Mouse (Mus musculus) cortical plate, adult 2 months (tissue): ENCODE results near the gene Cog7. TPM values are rescaled to one million over a fixed set of nuclear protein-coding genes. Genes with fewer than 3 reads are reported as not detected.

ENCODE experiments used
- H3K27ac ChIP-seq: fragments of 200-500 bp; 2 replicates; pipeline ENCODE4 v1.5.1; 2012; ENCODE audit warnings: low read length, control low read depth, inconsistent platforms; ENCODE audit not compliant: insufficient read depth
- H3K4me1 ChIP-seq: fragments of 200-500 bp; 2 replicates; pipeline ENCODE4 v1.6.1; 2011; ENCODE audit warnings: low read length; ENCODE audit not compliant: control insufficient read depth, insufficient read depth
- H3K4me3 ChIP-seq: fragments of 200-500 bp; 2 replicates; pipeline ENCODE4 v1.5.1; 2011; ENCODE audit warnings: mild to moderate bottlenecking, low read length, control low read depth; ENCODE audit not compliant: insufficient read depth
- CTCF ChIP-seq: fragments of 200-500 bp; IDR thresholded peaks from 2 replicates; pipeline ENCODE4 v1.5.1; 2011; ENCODE audit warnings: mild to moderate bottlenecking, control low read depth, low read length; ENCODE audit not compliant: insufficient read depth; ENCODE audit errors: extremely low read depth
- POLR2A ChIP-seq: fragments of 200-500 bp; IDR thresholded peaks from 2 replicates; pipeline ENCODE4 v1.6.1; 2011; ENCODE audit warnings: mild to moderate bottlenecking, low read length, control low read depth; ENCODE audit not compliant: insufficient read depth; ENCODE audit errors: extremely low read depth
- polyA plus RNA-seq: library from polyadenylated mRNA; depleted of rRNA; stranded (reverse); fragments of >200 nt; gene quantifications from 2 replicates; pipeline ENCODE4 v1.2.3, GENCODE M21; 2012

Gene Cog7
- polyA plus RNA-seq, 1 experiment = 28.9 TPM

GRCm38 (mm10) chr7:121954891-121955669 lies 26.4 kb downstream of the Cog7 start:
- Histone ChIP-seq H3K4me1 (no peaks in the 10 kb centered on the region), H3K27ac (no peak overlapping the region), H3K4me3 (no peak overlapping the region)
- TF ChIP-seq CTCF (no peak), POLR2A (no peak)

GRCm38 (mm10) chr7:121947513-121947912 lies 34.0 kb downstream of the Cog7 start:
- Histone ChIP-seq H3K27ac (no peak overlapping the region), H3K4me3 (no peak overlapping the region), H3K4me1 (no peaks in the 10 kb centered on the region)
- no peak for TF ChIP-seq POLR2A
- TF ChIP-seq CTCF = no peak

- no peaks in the 10 kb centered on the region for H3K4me1 ChIP-seq
- no peak overlapping the region for H3K4me3 ChIP-seq
- no peak overlapping the region for H3K27ac ChIP-seq
- TF ChIP-seq POLR2A = no peak
- no peak for TF ChIP-seq CTCF
Measured at GRCm38 (mm10) chr7:121946196-121946595, 35.3 kb downstream of the Cog7 start.

GRCm38 (mm10) chr7:121942371-121942770 lies 39.1 kb downstream of the Cog7 start:
- TF ChIP-seq POLR2A = no peak
- TF ChIP-seq CTCF = no peak
- H3K4me3 ChIP-seq = no peak overlapping the region
- no peaks in the 10 kb centered on the region; the same call in 1 of the 2 replicates for H3K4me1 ChIP-seq
- no peak overlapping the region for H3K27ac ChIP-seq

- Histone ChIP-seq H3K4me1 (peaks cover 4% of the 10 kb centered on the region; the same call in 1 of the 2 replicates), H3K27ac (no peak overlapping the region), H3K4me3 (no peak overlapping the region)
- TF ChIP-seq POLR2A (no peak), CTCF (no peak)
Measured at GRCm38 (mm10) chr7:121941640-121942039, 39.9 kb downstream of the Cog7 start.

GRCm38 (mm10) chr7:121941016-121941415 lies 40.5 kb downstream of the Cog7 start:
- H3K4me3 ChIP-seq = no peak overlapping the region
- no peak for TF ChIP-seq POLR2A
- no peak for TF ChIP-seq CTCF
- H3K4me1 ChIP-seq = peaks cover 4% of the 10 kb centered on the region; the same call in 1 of the 2 replicates
- no peak overlapping the region for H3K27ac ChIP-seq

GRCm38 (mm10) chr7:121939729-121940128 lies 41.8 kb downstream of the Cog7 start:
- Histone ChIP-seq H3K4me1 (peaks cover 4% of the 10 kb centered on the region; the same call in 1 of the 2 replicates), H3K4me3 (no peak overlapping the region), H3K27ac (no peak overlapping the region)
- TF ChIP-seq POLR2A (no peak), CTCF (no peak)

- Histone ChIP-seq H3K4me3 (no peak overlapping the region), H3K4me1 (peaks cover 4% of the 10 kb centered on the region; the same call in 1 of the 2 replicates), H3K27ac (no peak overlapping the region)
- no peak for TF ChIP-seq POLR2A
- no peak for TF ChIP-seq CTCF
Measured at GRCm38 (mm10) chr7:121939244-121939643, 42.3 kb downstream of the Cog7 start.

- H3K4me3 ChIP-seq = no peak overlapping the region
- peaks cover 4% of the 10 kb centered on the region; the same call in 1 of the 2 replicates for H3K4me1 ChIP-seq
- H3K27ac ChIP-seq = no peak overlapping the region
- TF ChIP-seq CTCF = no peak
- no peak for TF ChIP-seq POLR2A
Measured at GRCm38 (mm10) chr7:121938124-121938891, 43.2 kb downstream of the Cog7 start.

GRCm38 (mm10) chr7:121936861-121937630 lies 44.5 kb downstream of the Cog7 start:
- H3K4me3 ChIP-seq = no peak overlapping the region
- TF ChIP-seq CTCF = no peak
- TF ChIP-seq POLR2A = no peak
- peaks cover 4% of the 10 kb centered on the region; the same call in 1 of the 2 replicates for H3K4me1 ChIP-seq
- no peak overlapping the region for H3K27ac ChIP-seq
